In the genomic region with DNA sequence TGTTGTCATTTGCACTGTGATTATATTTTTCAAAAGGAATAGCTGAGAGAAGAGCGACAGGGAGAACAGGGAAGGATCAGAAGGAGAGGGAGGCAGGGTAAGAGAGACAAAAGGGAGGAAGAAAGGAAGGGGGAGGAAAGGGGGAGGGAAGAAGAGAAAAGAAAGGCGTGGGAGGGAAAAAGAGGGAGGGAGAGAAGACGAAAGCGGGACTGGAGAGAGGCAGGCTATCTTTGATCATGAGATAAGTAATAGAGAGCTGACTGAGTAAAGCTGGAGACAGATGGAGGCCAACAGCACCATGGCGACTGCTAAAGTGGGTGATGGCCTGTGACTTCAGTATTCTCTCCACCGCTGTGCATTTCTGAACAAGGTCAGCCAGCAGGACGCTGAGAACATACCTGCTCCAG, we compare ENCODE assay signal across 11 mouse cellular contexts.
A peak's percentile ranks its signal among the peaks of the same experiment; 100 is the strongest.
DNase-seq lines count a peak whose midpoint lies in the region; ATAC-seq and TF ChIP-seq lines count a peak whose summit lies in the region.
"Had no signal": no experiment of that assay in that cellular context is flagged by ENCODE, and none has a peak within 500 bp of the region (broad histone marks: within the 10 kb centered on the region; RNA-seq: fewer than 3 reads in every experiment).

No protein-coding gene starts in this region.

- no peak for ATAC-seq in intestine, embryonic 14.5 days (replicated peaks; ENCODE audit: low FRiP score, low TSS enrichment, low read depth)
- ATAC-seq in intestine, embryonic 15.5 days = no peak
- ATAC-seq in forebrain, embryonic 11.5 days (replicated peaks; ENCODE audit: low FRiP score) = no peak

- H3K4me1 ChIP-seq in intestine, embryonic 14.5 days (replicated peaks; ENCODE audit: control insufficient read depth, insufficient read depth, low read length) = no peaks in the 10 kb centered on the region
- no peaks in the 10 kb centered on the region for H3K4me1 ChIP-seq in intestine, embryonic 15.5 days (replicated peaks)
- H3K4me1 ChIP-seq in forebrain, embryonic 11.5 days (replicated peaks; ENCODE audit: control insufficient read depth, insufficient read depth, low read length) = 0 out of 2 replicates have a peak, but pooled peaks cover 2% of the 10 kb centered on the region
- H3K4me1 ChIP-seq in midbrain, embryonic 10.5 days = peaks cover 17% of the 10 kb centered on the region
- H3K4me1 ChIP-seq: liver, embryonic 13.5 days had no signal

- no peaks in the 10 kb centered on the region for H3K27me3 ChIP-seq in intestine, embryonic 14.5 days (replicated peaks; ENCODE audit: control insufficient read depth, insufficient read depth, low read length)
- H3K27me3 ChIP-seq in intestine, embryonic 15.5 days (replicated peaks) = no peaks in the 10 kb centered on the region
- no peaks in the 10 kb centered on the region for H3K27me3 ChIP-seq in forebrain, embryonic 11.5 days (ENCODE audit: control insufficient read depth, insufficient read depth, low read length)
- H3K27me3 ChIP-seq in midbrain, embryonic 10.5 days (ENCODE audit: low read depth, poor library complexity, severe bottlenecking) = no peaks in the 10 kb centered on the region
- H3K27me3 ChIP-seq: CH12.LX; liver, embryonic 13.5 days had no signal

- no peak for TF ChIP-seq CTCF in brain, embryonic 14.5 days (IDR thresholded peaks at IDR 0.05; ENCODE audit: borderline replicate concordance, extremely low read depth, insufficient read depth, insufficient read length)

- WGBS in intestine, embryonic 14.5 days = 56% methylated on average over 7 of the region's 7 CpGs
- WGBS in intestine, embryonic 15.5 days = 51% methylated on average over 7 of the region's 7 CpGs
- WGBS in forebrain, embryonic 11.5 days = 42% methylated on average over 7 of the region's 7 CpGs
- 32% methylated on average over 7 of the region's 7 CpGs for WGBS in midbrain, embryonic 10.5 days

- peak overlapping the region; percentile 48; the same call in 1 of the 2 replicates for H3K27ac ChIP-seq in intestine, embryonic 14.5 days (ENCODE audit: low read depth)
- H3K27ac ChIP-seq in intestine, embryonic 15.5 days = no peak overlapping the region
- H3K27ac ChIP-seq in forebrain, embryonic 11.5 days (ENCODE audit: low read depth, low read length) = peak overlapping the region; percentile 31; the same call in 1 of the 2 replicates
- H3K27ac ChIP-seq in midbrain, embryonic 10.5 days (replicated peaks) = peak overlapping the region; percentile 76
- H3K27ac ChIP-seq: liver, embryonic 13.5 days had no signal

- peaks cover 4% of the 10 kb centered on the region; the same call in 1 of the 2 replicates for H3K36me3 ChIP-seq in intestine, embryonic 14.5 days (ENCODE audit: control insufficient read depth, insufficient read depth, low read length)
- H3K36me3 ChIP-seq in intestine, embryonic 15.5 days = no peaks in the 10 kb centered on the region; the same call in 1 of the 2 replicates
- no peaks in the 10 kb centered on the region for H3K36me3 ChIP-seq in forebrain, embryonic 11.5 days (ENCODE audit: control insufficient read depth, insufficient read depth, low read length)
- peaks cover 48% of the 10 kb centered on the region for H3K36me3 ChIP-seq in midbrain, embryonic 10.5 days

- no peak for DNase-seq in intestine, embryonic 14.5 days (ENCODE audit: low spot score)
- peak; percentile 59 for DNase-seq in brain, embryonic 14.5 days (ENCODE audit: low read depth)
- no peak for DNase-seq in forebrain, embryonic 11.5 days (ENCODE audit: low spot score)
- DNase-seq in midbrain, embryonic 10.5 days (ENCODE audit: low spot score) = no peak
- DNase-seq in thymus, postnatal 10 days (ENCODE audit: low spot score in 2 of 2) = no peak
- no peak for DNase-seq in gastrocnemius, adult 18-20 months (ENCODE audit: low spot score)
- DNase-seq: kidney, adult 2 months; liver, embryonic 13.5 days; right cerebral cortex, adult 18-20 months had no signal

- H3K4me3 ChIP-seq in intestine, embryonic 14.5 days (ENCODE audit: low read depth, low read length) = no peak overlapping the region
- H3K4me3 ChIP-seq in intestine, embryonic 15.5 days (replicated peaks) = no peak overlapping the region
- no peak overlapping the region for H3K4me3 ChIP-seq in forebrain, embryonic 11.5 days (ENCODE audit: low read depth, low read length)
- H3K4me3 ChIP-seq in midbrain, embryonic 10.5 days = no peak overlapping the region
- H3K4me3 ChIP-seq: liver, embryonic 13.5 days had no signal

- no peaks in the 10 kb centered on the region for H3K9me3 ChIP-seq in intestine, embryonic 14.5 days (ENCODE audit: control insufficient read depth, low read length)
- no peaks in the 10 kb centered on the region for H3K9me3 ChIP-seq in intestine, embryonic 15.5 days
- H3K9me3 ChIP-seq in forebrain, embryonic 11.5 days (ENCODE audit: control insufficient read depth, low read length) = no peaks in the 10 kb centered on the region
- no peaks in the 10 kb centered on the region for H3K9me3 ChIP-seq in midbrain, embryonic 10.5 days (replicated peaks)
- H3K9me3 ChIP-seq: liver, embryonic 13.5 days had no signal

- TF ChIP-seq POLR2A in brain, embryonic 14.5 days (IDR thresholded peaks at IDR 0.05; ENCODE audit: borderline replicate concordance, extremely low read depth, insufficient read depth, insufficient read length, poor library complexity, severe bottlenecking) = no peak

- H3K4me2 ChIP-seq in intestine, embryonic 14.5 days (ENCODE audit: low read length) = no peak overlapping the region
- no peak overlapping the region for H3K4me2 ChIP-seq in intestine, embryonic 15.5 days (replicated peaks)
- H3K4me2 ChIP-seq in forebrain, embryonic 11.5 days (ENCODE audit: low read depth, low read length, severe bottlenecking) = no peak overlapping the region
- H3K4me2 ChIP-seq: liver, embryonic 13.5 days had no signal

- no peak overlapping the region for H3K9ac ChIP-seq in intestine, embryonic 14.5 days (ENCODE audit: low read length)
- H3K9ac ChIP-seq in intestine, embryonic 15.5 days = no peak overlapping the region
- no peak overlapping the region for H3K9ac ChIP-seq in forebrain, embryonic 11.5 days (ENCODE audit: low read length)
- H3K9ac ChIP-seq: liver, embryonic 13.5 days had no signal
